Mouse (Mus musculus) regulatory T cell (primary cell): ENCODE results near the gene Syt7.

Experiments used
- in situ Hi-C: fragments of 300-600 bp; cut with MboI, MseI; formaldehyde crosslinking; loops from one replicate; pipeline ENCODE4 v1.15.1; 2025; ENCODE audit warnings: high pct_unique_total_duplicates

Gene Syt7

GRCm38 (mm10) chr19:10421986-10422976, 33.4 kb downstream of the Syt7 start:
- in situ Hi-C loops, result loop anchor here (10.0 kb wide), 1 partner anchor 1237 kb away; no protein-coding TSS in a partner anchor

GRCm38 (mm10) chr19:10424751-10425150, 35.9 kb downstream of the Syt7 start:
- in situ Hi-C loops, result loop anchor here (10.0 kb wide), 1 partner anchor 1240 kb away; no protein-coding TSS in a partner anchor

GRCm38 (mm10) chr19:10425484-10426270, 36.8 kb downstream of the Syt7 start:
- in situ Hi-C loops, result loop anchor here (10.0 kb wide), 1 partner anchor 1241 kb away; no protein-coding TSS in a partner anchor

- in situ Hi-C loops, result loop anchor here (10.0 kb wide), 1 partner anchor 1242 kb away; no protein-coding TSS in a partner anchor
Measured at GRCm38 (mm10) chr19:10426312-10426711, 37.4 kb downstream of the Syt7 start.

- in situ Hi-C loops, result loop anchor here (10.0 kb wide), 1 partner anchor 1242 kb away; no protein-coding TSS in a partner anchor
Measured at GRCm38 (mm10) chr19:10426793-10427192, 37.9 kb downstream of the Syt7 start.

- in situ Hi-C loops, result loop anchor here (10.0 kb wide), 1 partner anchor 1243 kb away; no protein-coding TSS in a partner anchor
Measured at GRCm38 (mm10) chr19:10427431-10427830, 38.5 kb downstream of the Syt7 start.

GRCm38 (mm10) chr19:10429371-10429770, 40.5 kb downstream of the Syt7 start:
- in situ Hi-C loops, result loop anchor here (10.0 kb wide), 1 partner anchor 1245 kb away; no protein-coding TSS in a partner anchor

GRCm38 (mm10) chr19:10431410-10431809, 42.5 kb downstream of the Syt7 start:
- in situ Hi-C loops, result loop anchor here (5.0 kb wide), 1 partner anchor 89 kb away; no protein-coding TSS in a partner anchor

- in situ Hi-C loops, result loop anchor here (5.0 kb wide), 1 partner anchor 90 kb away; no protein-coding TSS in a partner anchor
Measured at GRCm38 (mm10) chr19:10431841-10432240, 43.0 kb downstream of the Syt7 start.

- in situ Hi-C loops, result loop anchor here (5.0 kb wide), 1 partner anchor 91 kb away; no protein-coding TSS in a partner anchor
Measured at GRCm38 (mm10) chr19:10433225-10433624, 44.3 kb downstream of the Syt7 start.

GRCm38 (mm10) chr19:10433879-10434540, 45.1 kb downstream of the Syt7 start:
- in situ Hi-C loops, result loop anchor here (5.0 kb wide), 1 partner anchor 92 kb away; no protein-coding TSS in a partner anchor

- in situ Hi-C loops, result loop anchor here (5.0 kb wide), 1 partner anchor 93 kb away; no protein-coding TSS in a partner anchor
Measured at GRCm38 (mm10) chr19:10434927-10435326, 46.0 kb downstream of the Syt7 start.

GRCm38 (mm10) chr19:10435908-10436307, 47.0 kb downstream of the Syt7 start:
- in situ Hi-C loops, result no loop called here

- in situ Hi-C loops, result no loop called here
Measured at GRCm38 (mm10) chr19:10436726-10437125, 47.8 kb downstream of the Syt7 start.

- in situ Hi-C loops, result no loop called here
Measured at GRCm38 (mm10) chr19:10437521-10437920, 48.6 kb downstream of the Syt7 start.

- in situ Hi-C loops, result no loop called here
Measured at GRCm38 (mm10) chr19:10444685-10445369, 55.9 kb downstream of the Syt7 start.

GRCm38 (mm10) chr19:10448275-10448674, 59.4 kb downstream of the Syt7 start:
- in situ Hi-C loops, result no loop called here

- in situ Hi-C loops, result no loop called here
Measured at GRCm38 (mm10) chr19:10449190-10449589, 60.3 kb downstream of the Syt7 start.

- in situ Hi-C loops, result loop anchor here (5.0 kb wide), 1 partner anchor 38 kb away; no protein-coding TSS in a partner anchor
Measured at GRCm38 (mm10) chr19:10449708-10450107, 60.8 kb downstream of the Syt7 start.
